Mouse (Mus musculus) thymus, postnatal 0 days (tissue): Measurements from ENCODE around the gene Atp6v0c. TPM values are rescaled to one million over a fixed set of nuclear protein-coding genes. Genes with fewer than 3 reads are reported as not detected.
"Not testable (repeated sequence)": the region's sequence is repeated elsewhere in the genome, so short reads cannot be mapped to it uniquely, and the experiment has no call there.

Experiments
- DNase-seq: peaks from one replicate; pipeline ENCODE4 v3.0.0-alpha.2; 2015; ENCODE audit warnings: low spot score
- polyA plus RNA-seq: library from polyadenylated mRNA; unstranded; fragments of >200 nt; fragmentation: Nextera tagmentation; extraction: Ambion mirVana; gene quantifications from 2 replicates; pipeline ENCODE4 v1.2.1, GENCODE M21; 2015

Gene Atp6v0c
- polyA plus RNA-seq, 1 experiment from 2014 or later: 506 TPM

- no peak for DNase-seq
These were observed 12.0 kb downstream of the Atp6v0c start for GRCm38 (mm10) chr17:24157526-24157925.

GRCm38 (mm10) chr17:24157121-24157520 is 12.4 kb downstream of the Atp6v0c start:
- DNase-seq: no peak

GRCm38 (mm10) chr17:24156394-24156793 is 13.1 kb downstream of the Atp6v0c start:
- DNase-seq: no peak

GRCm38 (mm10) chr17:24155742-24156141 is 13.8 kb downstream of the Atp6v0c start:
- DNase-seq: no peak

- DNase-seq: no peak
These were observed 15.0 kb downstream of the Atp6v0c start for GRCm38 (mm10) chr17:24154463-24154862.

- DNase-seq: peak; percentile 89
These were observed 17.5 kb downstream of the Atp6v0c start for GRCm38 (mm10) chr17:24151890-24152563.

GRCm38 (mm10) chr17:24151382-24151781 is 18.1 kb downstream of the Atp6v0c start:
- no peak for DNase-seq

GRCm38 (mm10) chr17:24150824-24151223 is 18.7 kb downstream of the Atp6v0c start, which contains the start of gene Pdpk1:
Gene Pdpk1, minus strand, starts transcription at chr17:24150924.
- no peak for DNase-seq

GRCm38 (mm10) chr17:24149421-24149820 is 20.1 kb downstream of the Atp6v0c start:
- no peak for DNase-seq

GRCm38 (mm10) chr17:24142897-24143296 is 26.6 kb downstream of the Atp6v0c start:
- no peak for DNase-seq

GRCm38 (mm10) chr17:24141425-24141920 is 28.0 kb downstream of the Atp6v0c start:
- DNase-seq: peak; percentile 98

- DNase-seq: peak; percentile 71
These were observed 28.6 kb downstream of the Atp6v0c start for GRCm38 (mm10) chr17:24140845-24141424.

GRCm38 (mm10) chr17:24139968-24140367 is 29.5 kb downstream of the Atp6v0c start:
- no peak for DNase-seq

- no peak for DNase-seq
These were observed 30.2 kb downstream of the Atp6v0c start for GRCm38 (mm10) chr17:24139256-24139655.

- DNase-seq: peak; percentile 74
These were observed 32.1 kb downstream of the Atp6v0c start for GRCm38 (mm10) chr17:24137226-24137880.

- DNase-seq: no peak
These were observed 35.4 kb downstream of the Atp6v0c start for GRCm38 (mm10) chr17:24134062-24134461.

GRCm38 (mm10) chr17:24132919-24133318 is 36.6 kb downstream of the Atp6v0c start:
- DNase-seq: not testable (repeated sequence)

- no peak for DNase-seq
These were observed 37.9 kb downstream of the Atp6v0c start for GRCm38 (mm10) chr17:24131570-24131969.

GRCm38 (mm10) chr17:24129246-24129645 is 40.3 kb downstream of the Atp6v0c start:
- DNase-seq: not testable (repeated sequence)

- no peak for DNase-seq
These were observed 41.9 kb downstream of the Atp6v0c start for GRCm38 (mm10) chr17:24127592-24127991.

- DNase-seq: peak; percentile 24
These were observed 42.7 kb downstream of the Atp6v0c start for GRCm38 (mm10) chr17:24126801-24127200.

GRCm38 (mm10) chr17:24119446-24119845 is 50.1 kb downstream of the Atp6v0c start:
- no peak for DNase-seq
